Mouse (Mus musculus) forebrain, postnatal 0 days (tissue): ENCODE results near the gene Cyb5b. TPM values are rescaled to one million over a fixed set of nuclear protein-coding genes. Genes with fewer than 3 reads are reported as not detected.

Experiments
- ATAC-seq: fragments of 200-750 bp; cut with Nextera tagmentation; 2 replicates; pipeline ENCODE4 v1.8.0; 2017; ENCODE audit warnings: mild to moderate bottlenecking, moderate library complexity
- DNase-seq: peaks from one replicate; pipeline ENCODE4 v3.0.0-alpha.2; 2015
- H3K27ac ChIP-seq: fragments of 300-500 bp; sonication (generic); 2 replicates; pipeline ENCODE4 v1.5.1; 2014; ENCODE audit warnings: low read depth, mild to moderate bottlenecking, antibody characterized with exemption, low read length, moderate library complexity, mixed read lengths
- H3K27me3 ChIP-seq: fragments of 300-500 bp; sonication (generic); 2 replicates; pipeline ENCODE4 v1.6.1; 2014; ENCODE audit warnings: mild to moderate bottlenecking, low read length, mixed read lengths; ENCODE audit not compliant: insufficient read depth
- H3K36me3 ChIP-seq: fragments of 300-500 bp; sonication (generic); 2 replicates; pipeline ENCODE4 v1.6.1; 2014; ENCODE audit warnings: mild to moderate bottlenecking, moderate library complexity; ENCODE audit not compliant: insufficient read depth
- H3K4me1 ChIP-seq: fragments of 300-500 bp; sonication (generic); 2 replicates; pipeline ENCODE4 v1.6.1; 2014; ENCODE audit warnings: antibody characterized with exemption; ENCODE audit not compliant: insufficient read depth
- H3K4me2 ChIP-seq: fragments of 300-500 bp; sonication (generic); 2 replicates; pipeline ENCODE4 v1.6.1; 2014; ENCODE audit warnings: low read depth, mild to moderate bottlenecking, moderate library complexity
- H3K4me3 ChIP-seq: fragments of 300-500 bp; sonication (generic); 2 replicates; pipeline ENCODE4 v1.5.1; 2014; ENCODE audit warnings: low read depth, low read length, mixed read lengths
- H3K9ac ChIP-seq: fragments of 300-500 bp; sonication (generic); 2 replicates; pipeline ENCODE4 v1.6.1; 2014; ENCODE audit warnings: mild to moderate bottlenecking
- H3K9me3 ChIP-seq: fragments of 300-500 bp; sonication (generic); 2 replicates; pipeline ENCODE4 v1.6.1; 2016; ENCODE audit warnings: low read length
- CTCF ChIP-seq: sonication (generic); IDR thresholded peaks from 2 replicates; pipeline ENCODE4 v1.5.1; 2016; ENCODE audit warnings: antibody characterized with exemption, control low read depth, low read depth
- WGBS: fragments of 180-500 bp; shearing (Covaris S2); extraction: QIAGEN DNeasy Blood & Tissue Kit; methylation state at CpG from one replicate; pipeline ENCODE4 v1.1.7; 2014; 5-methylcytosine and 5-hydroxymethylcytosine counted together
- polyA plus RNA-seq: library from polyadenylated mRNA; unstranded; fragments of >200 nt; fragmentation: Nextera tagmentation; extraction: Ambion mirVana; gene quantifications from 2 replicates; pipeline ENCODE4 v1.2.1, GENCODE M21; 2015
- total RNA-seq: library from RNA; depleted of rRNA; stranded (reverse); fragments of >200 nt; gene quantifications from 2 replicates; pipeline ENCODE4 v1.2.3, GENCODE M21; 2014

Cyb5b gene
- total and polyA plus RNA-seq, 2 experiments from 2014 or later: 88.6 to 127 TPM

DNA sequence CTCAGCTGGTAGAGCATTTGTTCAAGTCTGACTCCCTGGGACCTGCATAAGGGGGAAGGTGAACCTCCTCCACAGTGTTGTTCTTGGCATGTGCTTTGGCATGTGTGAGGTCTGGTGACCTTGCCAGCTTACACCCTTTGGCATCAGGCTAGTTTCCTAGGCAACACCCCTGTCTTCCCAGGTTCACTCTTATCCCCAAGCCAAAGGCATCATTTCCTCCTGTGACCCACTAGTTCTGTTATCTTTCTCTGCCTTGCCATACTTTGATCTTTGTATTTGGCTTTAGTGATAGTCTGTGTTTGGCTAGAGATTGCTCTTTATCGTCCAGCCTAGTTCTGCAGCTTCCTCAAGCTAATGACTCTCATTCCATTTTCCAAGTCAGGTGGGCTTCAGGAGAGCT lies 7.4 kb downstream of the Cyb5b start:
- no peak overlapping the region for H3K27ac ChIP-seq
- 80% methylated on average over 1 of the region's 1 CpGs for WGBS
- H3K9ac ChIP-seq: no peak overlapping the region
- ATAC-seq (no peak), DNase-seq (no peak)
- no peak overlapping the region for H3K4me2 ChIP-seq
- TF ChIP-seq CTCF: no peak
- no peaks in the 10 kb centered on the region for H3K27me3 ChIP-seq
- no peaks in the 10 kb centered on the region for H3K4me1 ChIP-seq
- no peaks in the 10 kb centered on the region for H3K9me3 ChIP-seq
- peaks cover 10% of the 10 kb centered on the region; the same call in 1 of the 2 replicates for H3K36me3 ChIP-seq
- no peak overlapping the region for H3K4me3 ChIP-seq

DNA sequence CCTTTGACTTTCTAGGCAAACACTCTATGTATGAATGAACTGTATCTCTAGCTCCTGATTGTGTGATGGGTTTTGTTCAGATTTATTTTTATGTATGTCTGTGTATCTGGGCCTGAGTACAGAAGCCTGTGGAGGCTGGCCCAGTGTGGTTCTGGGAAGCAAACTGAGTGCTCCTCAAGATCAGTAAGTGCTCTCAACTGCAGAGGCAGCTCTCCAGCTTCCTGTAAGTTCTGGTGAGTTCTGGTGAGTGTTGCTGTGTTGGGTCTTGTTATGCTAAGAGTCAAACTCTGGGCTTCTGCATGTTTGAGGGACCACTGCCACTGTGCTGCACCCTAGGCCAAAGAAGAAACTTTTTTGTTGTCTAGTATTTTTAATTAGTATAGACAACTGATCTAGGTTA lies 8.4 kb downstream of the Cyb5b start:
- Histone ChIP-seq H3K27me3 (no peaks in the 10 kb centered on the region), H3K9me3 (no peaks in the 10 kb centered on the region), H3K4me1 (no peaks in the 10 kb centered on the region), H3K36me3 (peaks cover 9% of the 10 kb centered on the region; the same call in 1 of the 2 replicates), H3K4me2 (no peak overlapping the region), H3K27ac (no peak overlapping the region), H3K9ac (no peak overlapping the region), H3K4me3 (no peak overlapping the region)
- ATAC-seq (no peak), DNase-seq (no peak)
- TF ChIP-seq CTCF: no peak

DNA sequence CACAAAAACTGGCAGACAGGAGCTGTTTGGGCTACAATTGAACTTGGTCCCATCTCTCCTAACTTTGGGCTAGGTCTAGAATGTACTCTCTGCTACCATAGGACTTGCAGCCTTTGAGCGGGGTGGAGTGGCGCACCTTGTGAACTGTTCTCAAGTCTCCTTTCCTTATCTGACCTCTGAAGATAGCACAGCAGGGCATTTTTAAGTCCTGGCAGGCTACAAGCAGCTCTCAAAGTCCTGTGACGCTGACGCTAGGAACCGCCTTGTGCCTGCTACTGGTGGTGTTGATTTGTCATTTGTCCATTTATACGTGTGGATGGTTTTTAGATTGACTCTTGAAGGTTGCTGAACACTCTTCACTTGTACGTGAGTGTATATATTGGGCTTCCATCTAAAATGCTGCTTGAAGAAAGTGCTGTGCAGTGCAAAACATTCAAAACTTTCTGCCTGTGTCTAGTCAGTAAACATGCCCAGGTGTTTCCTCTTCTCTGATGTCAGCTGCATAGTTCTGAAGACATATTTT lies 13.9 kb downstream of the Cyb5b start:
- TF ChIP-seq CTCF: no peak
- no peaks in the 10 kb centered on the region for H3K9me3 ChIP-seq
- ATAC-seq (no peak), DNase-seq (no peak)
- no peak overlapping the region for H3K9ac ChIP-seq
- H3K4me3 ChIP-seq: no peak overlapping the region
- H3K4me2 ChIP-seq: no peak overlapping the region
- no peak overlapping the region for H3K27ac ChIP-seq
- H3K36me3 ChIP-seq: no peaks in the 10 kb centered on the region
- H3K27me3 ChIP-seq: no peaks in the 10 kb centered on the region
- H3K4me1 ChIP-seq: no peaks in the 10 kb centered on the region
- 88% methylated on average over 7 of the region's 7 CpGs for WGBS

DNA sequence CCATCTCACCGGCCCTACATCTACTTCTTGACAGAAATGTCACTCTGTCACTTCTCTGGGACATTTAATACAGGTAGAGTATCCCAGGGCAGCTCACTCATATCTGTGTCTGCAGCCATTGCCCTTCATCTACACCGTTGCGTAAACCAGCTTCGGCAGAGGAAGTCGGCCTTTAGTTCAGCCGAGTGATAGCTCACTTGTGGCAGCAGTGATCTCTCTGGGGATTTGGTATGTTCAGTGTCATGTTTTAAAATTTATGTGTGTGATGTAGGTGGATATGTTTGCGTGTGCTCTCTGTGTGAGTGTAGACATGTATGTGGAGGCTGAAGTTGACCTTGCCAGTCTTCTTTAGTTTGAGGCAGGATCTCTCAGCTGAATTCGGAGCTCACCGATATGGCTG lies 15.3 kb downstream of the Cyb5b start:
- Histone ChIP-seq H3K27me3 (no peaks in the 10 kb centered on the region), H3K27ac (no peak overlapping the region), H3K4me2 (no peak overlapping the region), H3K9ac (no peak overlapping the region), H3K4me3 (no peak overlapping the region), H3K36me3 (peaks cover 4% of the 10 kb centered on the region), H3K9me3 (no peaks in the 10 kb centered on the region), H3K4me1 (no peaks in the 10 kb centered on the region)
- no peak for DNase-seq
- WGBS: 95% methylated on average over 9 of the region's 9 CpGs
- no peak for TF ChIP-seq CTCF
- no peak for ATAC-seq

DNA sequence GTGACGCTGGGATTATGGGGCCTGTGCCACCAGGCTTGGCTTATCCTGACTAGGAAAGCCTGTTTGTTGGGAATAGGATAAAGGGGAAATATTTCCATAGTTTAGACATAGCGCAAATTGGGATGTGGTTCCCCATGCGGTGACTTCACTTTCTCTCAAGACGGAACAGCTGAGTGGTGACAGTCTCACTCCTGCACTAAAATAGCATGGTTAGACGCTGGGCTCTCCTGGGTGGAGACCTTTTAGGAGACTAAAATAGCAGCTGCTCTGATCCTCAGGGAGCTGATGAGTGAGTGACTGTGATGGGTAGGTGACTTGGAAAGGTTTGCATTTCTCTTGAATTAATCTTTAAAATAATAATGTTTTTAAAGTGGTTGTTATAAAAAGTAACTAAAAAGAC lies 17.4 kb downstream of the Cyb5b start:
- Histone ChIP-seq H3K27me3 (no peaks in the 10 kb centered on the region), H3K27ac (no peak overlapping the region), H3K4me2 (no peak overlapping the region), H3K4me1 (no peaks in the 10 kb centered on the region), H3K36me3 (peaks cover 15% of the 10 kb centered on the region), H3K9me3 (no peaks in the 10 kb centered on the region), H3K4me3 (no peak overlapping the region), H3K9ac (no peak overlapping the region)
- 85% methylated on average over 5 of the region's 5 CpGs for WGBS
- TF ChIP-seq CTCF: no peak
- no peak for DNase-seq
- ATAC-seq: no peak

DNA sequence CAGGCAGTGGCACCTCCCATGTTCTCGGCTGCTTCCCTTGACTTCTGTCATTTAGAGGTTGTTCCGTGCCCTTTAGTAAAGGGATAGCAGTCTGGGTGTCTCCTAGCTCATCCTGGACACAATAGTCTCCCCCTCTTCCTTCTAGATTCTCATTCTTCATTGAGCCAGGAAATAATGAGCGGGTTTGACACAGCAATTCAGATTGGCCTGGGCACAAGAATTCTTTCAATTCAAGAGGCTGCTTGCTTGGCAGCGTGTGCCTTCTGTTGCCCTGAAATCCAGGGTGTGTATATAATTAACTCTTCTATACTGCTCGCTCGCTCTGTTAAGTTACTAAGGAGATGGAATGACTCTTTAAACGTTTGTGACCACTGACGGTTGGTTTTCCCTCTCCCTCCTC lies 21.7 kb downstream of the Cyb5b start:
- WGBS: 29% methylated on average over 8 of the region's 8 CpGs
- Histone ChIP-seq H3K9me3 (no peaks in the 10 kb centered on the region), H3K27me3 (no peaks in the 10 kb centered on the region), H3K27ac (no peak overlapping the region), H3K4me3 (no peak overlapping the region), H3K4me2 (no peak overlapping the region), H3K36me3 (peaks cover 43% of the 10 kb centered on the region), H3K4me1 (no peaks in the 10 kb centered on the region), H3K9ac (no peak overlapping the region)
- peak; percentile 45; the same call in 1 of the 2 replicates for ATAC-seq
- DNase-seq: peak; percentile 44
- no peak for TF ChIP-seq CTCF

DNA sequence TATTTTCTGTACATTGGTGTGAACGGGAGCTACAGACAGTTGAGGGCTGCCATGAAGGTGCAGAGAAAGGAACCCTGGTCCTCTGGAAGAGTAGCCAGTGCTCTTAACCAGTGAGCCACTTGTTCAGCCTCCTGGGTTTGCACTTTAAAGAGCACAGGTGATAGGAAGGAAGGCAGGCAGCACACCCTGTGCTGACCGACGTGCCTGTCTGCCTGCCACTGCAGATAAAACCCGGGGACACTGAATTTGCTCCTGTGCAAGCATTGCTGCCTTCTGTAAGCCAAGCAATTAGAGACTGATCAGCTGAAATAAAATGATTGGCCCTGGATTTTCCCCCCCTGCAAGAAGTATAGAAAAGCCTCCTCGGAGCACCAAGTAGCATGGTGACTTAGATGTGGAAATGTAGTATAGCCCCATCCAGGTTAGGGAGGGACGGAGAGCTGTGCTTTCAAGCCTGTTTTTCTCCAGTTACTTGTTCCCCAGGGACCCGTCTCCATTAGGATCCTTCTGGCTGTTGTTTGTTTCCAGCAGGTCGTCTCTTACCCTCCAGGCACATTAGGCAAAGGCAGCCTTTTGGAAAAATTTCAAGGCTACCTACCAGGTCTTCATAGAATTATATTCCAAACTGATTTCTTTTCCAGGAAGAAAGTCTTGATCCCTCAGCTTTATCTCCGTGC lies 22.7 kb downstream of the Cyb5b start:
- no peak for TF ChIP-seq CTCF
- Histone ChIP-seq H3K9me3 (no peaks in the 10 kb centered on the region), H3K36me3 (peaks cover 47% of the 10 kb centered on the region), H3K9ac (no peak overlapping the region; the same call in 1 of the 2 replicates), H3K27ac (no peak overlapping the region), H3K4me1 (no peaks in the 10 kb centered on the region), H3K27me3 (no peaks in the 10 kb centered on the region), H3K4me3 (no peak overlapping the region), H3K4me2 (no peak overlapping the region)
- ATAC-seq (no peak), DNase-seq (no peak)
- 80% methylated on average over 9 of the region's 9 CpGs for WGBS
